Mouse (Mus musculus) erythroblast, adult 5-6 weeks (primary cell): ENCODE data around the gene Prrc2b. TPM values are rescaled to one million over a fixed set of nuclear protein-coding genes. Genes with fewer than 3 reads are reported as not detected.

Experiments used
- ATAC-seq: replicated peaks from 2 replicates; pipeline ENCODE4 v1.8.0; 2016; ENCODE audit warnings: moderate number of reproducible peaks, mild to moderate bottlenecking, moderate TSS enrichment, inconsistent platforms; ENCODE audit not compliant: poor library complexity, low FRiP score, severe bottlenecking
- total RNA-seq, 2 experiments: library from RNA; stranded (forward) in 1 of 2; stranded (reverse) in 1 of 2; fragments of 150-400 nt in 1 of 2; fragments of 200-764, 138-1000 nt in 1 of 2; gene quantifications; 2 replicates each; pipeline versions ENCODE4 v1.2.3 to v1.2.4; 2015 to 2017; ENCODE audit warnings: low replicate concordance in 2 of 2

Prrc2b gene
- 12.3 and 13.0 TPM in 2 replicates for total RNA-seq (2015; ENCODE audit: low replicate concordance)
- total RNA-seq (2017; ENCODE audit: low replicate concordance) = 10.8 and 13.7 TPM in 2 replicates

- ATAC-seq = 0 out of 2 replicates have a peak, but pooled peaks have one; percentile 20
Measured at GRCm38 (mm10) chr2:32150924-32151659, at the start of gene Prrc2b. Prrc2b (plus strand) TSS chr2:32151082.

- ATAC-seq = no peak
Measured at GRCm38 (mm10) chr2:32102944-32103343, 47.9 kb upstream of the Prrc2b start.

- ATAC-seq = no peak
Measured at GRCm38 (mm10) chr2:32103557-32103956, 47.3 kb upstream of the Prrc2b start.

- no peak for ATAC-seq
Measured at GRCm38 (mm10) chr2:32104122-32104521, 46.8 kb upstream of the Prrc2b start.

GRCm38 (mm10) chr2:32105117-32105913 lies 45.6 kb upstream of the Prrc2b start:
- ATAC-seq = 0 out of 2 replicates have a peak, but pooled peaks have one; percentile 9

- ATAC-seq = no peak
Measured at GRCm38 (mm10) chr2:32105930-32106329, 45.0 kb upstream of the Prrc2b start.

GRCm38 (mm10) chr2:32111268-32111667 lies 39.6 kb upstream of the Prrc2b start:
- ATAC-seq = no peak

GRCm38 (mm10) chr2:32112548-32112947 lies 38.3 kb upstream of the Prrc2b start:
- no peak for ATAC-seq

- ATAC-seq = peak; percentile 84
Measured at GRCm38 (mm10) chr2:32115851-32116268, 35.0 kb upstream of the Prrc2b start.

- ATAC-seq = 0 out of 2 replicates have a peak, but pooled peaks have one; percentile 20
Measured at GRCm38 (mm10) chr2:32119802-32120750, 30.8 kb upstream of the Prrc2b start.

- peak; percentile 76 for ATAC-seq
Measured at GRCm38 (mm10) chr2:32121150-32121549, 29.7 kb upstream of the Prrc2b start.

- no peak for ATAC-seq
Measured at GRCm38 (mm10) chr2:32121785-32122184, 29.1 kb upstream of the Prrc2b start.

- ATAC-seq = peak; percentile 77
Measured at GRCm38 (mm10) chr2:32127653-32128535, 23.0 kb upstream of the Prrc2b start.

GRCm38 (mm10) chr2:32128536-32128841 lies 22.4 kb upstream of the Prrc2b start:
- peak; percentile 37 for ATAC-seq

GRCm38 (mm10) chr2:32129383-32130074 lies 21.4 kb upstream of the Prrc2b start:
- ATAC-seq = no peak

GRCm38 (mm10) chr2:32130435-32130834 lies 20.4 kb upstream of the Prrc2b start:
- ATAC-seq = peak; percentile 45

- no peak for ATAC-seq
Measured at GRCm38 (mm10) chr2:32131205-32131834, 19.6 kb upstream of the Prrc2b start.
